Mouse (Mus musculus) liver, adult 2 months (tissue): ENCODE measurements at regions not wholly inside any gene's neighbourhood (a gene's known extent, or its start where the extent isn't known, plus 50 kb on each side); places are given as distances from the start of the nearest gene placed in this dataset.

ENCODE experiments used
- CTCF ChIP-seq: fragments of 200-500 bp; IDR thresholded peaks from 2 replicates; pipeline ENCODE4 v1.5.1; 2011; ENCODE audit warnings: low read depth, low read length, control low read depth
- POLR2A ChIP-seq: fragments of 200-500 bp; IDR thresholded peaks from 2 replicates; pipeline ENCODE4 v1.6.1; 2011; ENCODE audit warnings: low read length, control low read depth; ENCODE audit not compliant: insufficient read depth; ENCODE audit errors: extremely low read depth

- TF ChIP-seq POLR2A (no peak), CTCF (no peak)
Measured at GRCm38 (mm10) chr9:46408776-46409175, 89.0 kb upstream of the 4931429L15Rik start.
